8 mouse cellular contexts compared by ENCODE assay signal in genomic region chr2:178885686-178886085, GRCm38 (mm10).
DNase-seq lines count a peak whose midpoint lies in the region; ATAC-seq and TF ChIP-seq lines count a peak whose summit lies in the region.

No protein-coding gene starts in this region.

- H3K4me3 ChIP-seq in forebrain, postnatal 0 days (ENCODE audit: low read depth, low read length), result no peak overlapping the region
- no peak overlapping the region for H3K4me3 ChIP-seq in forebrain, embryonic 15.5 days
- H3K4me3 ChIP-seq in liver, embryonic 14.5 days (ENCODE audit: insufficient read depth in 1 of 2, low read depth in 2 of 2, low read length in 2 of 2), result no peak overlapping the region
- H3K4me3 ChIP-seq in stomach, postnatal 0 days (ENCODE audit: low read depth, low read length), result no peak overlapping the region

- no peaks in the 10 kb centered on the region for H3K27me3 ChIP-seq in forebrain, postnatal 0 days (ENCODE audit: insufficient read depth, low read length)
- H3K27me3 ChIP-seq in forebrain, embryonic 15.5 days, result no peaks in the 10 kb centered on the region
- no peaks in the 10 kb centered on the region for H3K27me3 ChIP-seq in liver, embryonic 14.5 days (ENCODE audit: control insufficient read depth, insufficient read depth, low read length)
- H3K27me3 ChIP-seq in stomach, postnatal 0 days (ENCODE audit: control insufficient read depth, insufficient read depth, low read length), result no peaks in the 10 kb centered on the region

- no peak overlapping the region for H3K9ac ChIP-seq in forebrain, postnatal 0 days
- H3K9ac ChIP-seq in forebrain, embryonic 15.5 days (replicated peaks), result no peak overlapping the region
- no peak overlapping the region for H3K9ac ChIP-seq in liver, embryonic 14.5 days (replicated peaks)
- no peak overlapping the region for H3K9ac ChIP-seq in stomach, postnatal 0 days (ENCODE audit: low read length)

- no peaks in the 10 kb centered on the region for H3K4me1 ChIP-seq in forebrain, postnatal 0 days (ENCODE audit: insufficient read depth)
- H3K4me1 ChIP-seq in forebrain, embryonic 15.5 days, result 0 out of 2 replicates have a peak, but pooled peaks cover 4% of the 10 kb centered on the region
- H3K4me1 ChIP-seq in liver, embryonic 14.5 days (replicated peaks; ENCODE audit: control insufficient read depth in 2 of 2, insufficient read depth in 2 of 2, low read length in 1 of 2), result no peaks in the 10 kb centered on the region
- no peaks in the 10 kb centered on the region for H3K4me1 ChIP-seq in stomach, postnatal 0 days (replicated peaks; ENCODE audit: control insufficient read depth, insufficient read depth)

- no peak for TF ChIP-seq EP300 in liver, embryonic 14.5 days (IDR thresholded peaks at IDR 0.05; ENCODE audit: low read depth)
- TF ChIP-seq EP300 in stomach, postnatal 0 days (optimal IDR thresholded peaks at IDR 0.05), result no peak

- WGBS in forebrain, postnatal 0 days, result 52% methylated on average over 5 of the region's 5 CpGs
- WGBS in forebrain, embryonic 15.5 days, result 51% methylated on average over 5 of the region's 5 CpGs
- 37% methylated on average over 5 of the region's 5 CpGs for WGBS in liver, embryonic 14.5 days (ENCODE audit: insufficient replicate concordance)
- WGBS in stomach, postnatal 0 days, result 52% methylated on average over 5 of the region's 5 CpGs

- no peak overlapping the region for H3K27ac ChIP-seq in forebrain, postnatal 0 days (ENCODE audit: low read depth, low read length)
- H3K27ac ChIP-seq in forebrain, embryonic 15.5 days (replicated peaks), result no peak overlapping the region
- H3K27ac ChIP-seq in liver, embryonic 14.5 days, result no peak overlapping the region
- no peak overlapping the region for H3K27ac ChIP-seq in stomach, postnatal 0 days (replicated peaks)

- peak; percentile 54 for TF ChIP-seq CTCF in forebrain, postnatal 0 days (IDR thresholded peaks at IDR 0.05; ENCODE audit: low read depth)
- peak; percentile 42 for TF ChIP-seq CTCF in liver, embryonic 14.5 days (IDR thresholded peaks at IDR 0.05; ENCODE audit: low read depth)
- peak; percentile 69 for TF ChIP-seq CTCF in stomach, postnatal 0 days (IDR thresholded peaks at IDR 0.05; ENCODE audit: low read depth)

- no peak for ATAC-seq in forebrain, postnatal 0 days
- no peak for ATAC-seq in forebrain, embryonic 15.5 days (replicated peaks)
- no peak for ATAC-seq in liver, embryonic 14.5 days (ENCODE audit: insufficient read depth)
- ATAC-seq in stomach, postnatal 0 days (ENCODE audit: low FRiP score, low TSS enrichment), result no peak

- no peaks in the 10 kb centered on the region for H3K36me3 ChIP-seq in forebrain, postnatal 0 days (ENCODE audit: insufficient read depth)
- H3K36me3 ChIP-seq in forebrain, embryonic 15.5 days, result no peaks in the 10 kb centered on the region
- H3K36me3 ChIP-seq in liver, embryonic 14.5 days (replicated peaks; ENCODE audit: control insufficient read depth, insufficient read depth, low read depth), result no peaks in the 10 kb centered on the region
- no peaks in the 10 kb centered on the region for H3K36me3 ChIP-seq in stomach, postnatal 0 days (ENCODE audit: control insufficient read depth, insufficient read depth, low read length)

- H3K4me2 ChIP-seq in forebrain, postnatal 0 days (ENCODE audit: low read depth), result no peak overlapping the region
- H3K4me2 ChIP-seq in forebrain, embryonic 15.5 days (replicated peaks), result no peak overlapping the region
- no peak overlapping the region for H3K4me2 ChIP-seq in liver, embryonic 14.5 days (ENCODE audit: low read depth)
- no peak overlapping the region for H3K4me2 ChIP-seq in stomach, postnatal 0 days (replicated peaks; ENCODE audit: low read depth)

- H3K9me3 ChIP-seq in forebrain, postnatal 0 days (ENCODE audit: low read length), result no peaks in the 10 kb centered on the region
- no peaks in the 10 kb centered on the region for H3K9me3 ChIP-seq in forebrain, embryonic 15.5 days
- no peaks in the 10 kb centered on the region for H3K9me3 ChIP-seq in liver, embryonic 14.5 days (ENCODE audit: control insufficient read depth, low read length)
- no peaks in the 10 kb centered on the region for H3K9me3 ChIP-seq in stomach, postnatal 0 days (ENCODE audit: control insufficient read depth, low read length)

- DNase-seq in forebrain, postnatal 0 days, result no peak
- DNase-seq in liver, embryonic 14.5 days (ENCODE audit: low read depth in 3 of 3, low spot score in 3 of 3), result no peak
- DNase-seq in liver, result no peak
- peak; percentile 5 for DNase-seq in adrenal gland, adult 8-10 months
- peak; percentile 26 for DNase-seq in kidney, postnatal 10 days
- DNase-seq in stomach, postnatal 0 days (ENCODE audit: low spot score), result peak; percentile 19
- no peak for DNase-seq in urinary bladder, postnatal 4 days (ENCODE audit: low spot score in 2 of 2)

Comparison
In these comparisons a context has a peak if more than half of its experiments do, and no peak if none do; other contexts are left out.
1. DNase-seq: peak in adrenal gland, adult 8-10 months (single experiment), kidney, postnatal 10 days (single experiment) and stomach, postnatal 0 days (single experiment); none in forebrain, postnatal 0 days (single experiment), liver, embryonic 14.5 days (0 of 3), liver (single experiment) and urinary bladder, postnatal 4 days (0 of 2).
2. Peak in every context shown above with its lines, with median percentiles within 50 percentile points of each other: CTCF ChIP-seq.